Mouse (Mus musculus) splenic B cell, adult 2 months (primary cell): ENCODE measurements at regions not wholly inside any gene's neighbourhood (a gene's known extent, or its start where the extent isn't known, plus 50 kb on each side); places are given as distances from the start of the nearest gene placed in this dataset.

Source experiments
- DNase-seq: peaks from one replicate; pipeline ENCODE4 v3.0.0-alpha.2; 2011; ENCODE audit warnings: low read depth, low spot score
- H3K27me3 ChIP-seq: 2 replicates; pipeline ENCODE4 v1.6.1; 2012; ENCODE audit warnings: mild to moderate bottlenecking, low read length, moderate library complexity, mixed read lengths; ENCODE audit not compliant: control insufficient read depth, poor library complexity, insufficient read depth, severe bottlenecking
- H3K36me3 ChIP-seq: 2 replicates; pipeline ENCODE4 v1.6.1; 2012; ENCODE audit warnings: mild to moderate bottlenecking, low read length, moderate library complexity, mixed read lengths; ENCODE audit not compliant: control insufficient read depth, poor library complexity, insufficient read depth, severe bottlenecking

DNA sequence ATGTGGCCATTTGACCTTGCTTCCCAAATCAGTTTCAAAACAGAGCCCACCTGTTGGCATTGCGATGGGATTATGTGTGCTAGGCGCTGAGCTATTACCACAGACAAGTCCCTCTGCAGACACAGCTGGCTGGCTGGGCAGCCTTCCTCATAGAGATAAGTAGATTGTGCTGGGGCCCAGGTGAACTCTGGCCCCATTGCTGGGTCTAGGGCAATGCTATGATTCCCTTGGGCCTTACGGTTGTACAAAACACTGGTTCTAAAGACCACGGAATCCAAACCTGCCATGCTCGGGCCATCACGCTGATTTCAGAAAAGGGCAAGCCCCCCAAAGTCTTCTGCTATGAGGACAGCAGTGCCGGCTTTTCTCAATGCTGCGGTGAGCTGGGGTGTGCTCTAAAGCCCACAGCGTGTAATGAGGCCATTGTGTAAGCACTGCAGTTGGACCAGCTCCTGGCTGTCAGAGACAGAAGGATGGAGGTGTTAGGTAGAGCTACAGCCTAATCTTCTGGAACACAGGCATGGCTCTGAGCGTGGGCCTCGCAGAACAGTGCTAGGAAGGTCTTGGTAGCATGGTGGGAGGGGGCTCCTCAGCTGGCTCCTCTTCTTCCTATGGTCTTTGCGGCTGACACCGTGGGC lies 51.2 kb upstream of the Pitx1 start:
- no peak for DNase-seq
- Histone ChIP-seq H3K36me3 (no peaks in the 10 kb centered on the region), H3K27me3 (no peaks in the 10 kb centered on the region)
